Mouse (Mus musculus): ENCODE measurements around the gene Slc9a9. TPM values are rescaled to one million over a fixed set of nuclear protein-coding genes. Genes with fewer than 3 reads are reported as not detected.

The Slc9a9 gene
- polyA plus RNA-seq, 1 experiment from 2014 or later = 3.2 TPM

- Histone ChIP-seq H3K36me3 (ENCODE audit: control insufficient read depth, insufficient read depth) (no peaks in the 10 kb centered on the region), H3K27me3 (ENCODE audit: control insufficient read depth, insufficient read depth, low read depth, low read length) (no peaks in the 10 kb centered on the region), H3K27ac (ENCODE audit: low read length) (no peak overlapping the region), H3K4me3 (ENCODE audit: low read depth, low read length) (no peak overlapping the region), H3K9ac (ENCODE audit: low read depth, low read length) (no peak overlapping the region), H3K9me3 (replicated peaks; ENCODE audit: control insufficient read depth, low read length) (no peaks in the 10 kb centered on the region), H3K4me1 (ENCODE audit: control insufficient read depth, low read depth, low read length) (no peaks in the 10 kb centered on the region), H3K4me2 (ENCODE audit: low read depth, low read length) (no peak overlapping the region)
- ATAC-seq (ENCODE audit: low read depth) = no peak
- WGBS (ENCODE audit: insufficient replicate concordance) = 63% methylated on average over 7 of the region's 7 CpGs
These were observed 275.9 kb downstream of the Slc9a9 start for GRCm38 (mm10) chr9:94945569-94946135.

GRCm38 (mm10) chr9:94947246-94947645 lies 277.5 kb downstream of the Slc9a9 start:
- ATAC-seq (ENCODE audit: low read depth) = no peak
- Histone ChIP-seq H3K36me3 (ENCODE audit: control insufficient read depth, insufficient read depth) (no peaks in the 10 kb centered on the region), H3K4me3 (ENCODE audit: low read depth, low read length) (no peak overlapping the region), H3K27me3 (ENCODE audit: control insufficient read depth, insufficient read depth, low read depth, low read length) (no peaks in the 10 kb centered on the region), H3K4me1 (ENCODE audit: control insufficient read depth, low read depth, low read length) (no peaks in the 10 kb centered on the region), H3K4me2 (ENCODE audit: low read depth, low read length) (no peak overlapping the region), H3K27ac (ENCODE audit: low read length) (no peak overlapping the region), H3K9me3 (replicated peaks; ENCODE audit: control insufficient read depth, low read length) (no peaks in the 10 kb centered on the region), H3K9ac (ENCODE audit: low read depth, low read length) (no peak overlapping the region)
- 42% methylated on average over 7 of the region's 7 CpGs for WGBS (ENCODE audit: insufficient replicate concordance)

- WGBS (ENCODE audit: insufficient replicate concordance) = 15% methylated on average over 3 of the region's 3 CpGs
- no peak for ATAC-seq (ENCODE audit: low read depth)
- no peaks in the 10 kb centered on the region for H3K9me3 ChIP-seq (replicated peaks; ENCODE audit: control insufficient read depth, low read length)
- H3K27ac ChIP-seq (ENCODE audit: low read length) = no peak overlapping the region
- H3K36me3 ChIP-seq (ENCODE audit: control insufficient read depth, insufficient read depth) = no peaks in the 10 kb centered on the region
- no peak overlapping the region for H3K9ac ChIP-seq (ENCODE audit: low read depth, low read length)
- H3K27me3 ChIP-seq (ENCODE audit: control insufficient read depth, insufficient read depth, low read depth, low read length) = no peaks in the 10 kb centered on the region
- no peak overlapping the region for H3K4me3 ChIP-seq (ENCODE audit: low read depth, low read length)
- no peaks in the 10 kb centered on the region for H3K4me1 ChIP-seq (ENCODE audit: control insufficient read depth, low read depth, low read length)
- no peak overlapping the region for H3K4me2 ChIP-seq (ENCODE audit: low read depth, low read length)
These were observed 281.0 kb downstream of the Slc9a9 start for GRCm38 (mm10) chr9:94950676-94951075.

GRCm38 (mm10) chr9:94955645-94956044 lies 285.9 kb downstream of the Slc9a9 start:
- Histone ChIP-seq H3K27me3 (ENCODE audit: control insufficient read depth, insufficient read depth, low read depth, low read length) (no peaks in the 10 kb centered on the region), H3K4me3 (ENCODE audit: low read depth, low read length) (no peak overlapping the region), H3K9me3 (replicated peaks; ENCODE audit: control insufficient read depth, low read length) (no peaks in the 10 kb centered on the region), H3K9ac (ENCODE audit: low read depth, low read length) (no peak overlapping the region), H3K27ac (ENCODE audit: low read length) (no peak overlapping the region), H3K4me1 (ENCODE audit: control insufficient read depth, low read depth, low read length) (no peaks in the 10 kb centered on the region), H3K4me2 (ENCODE audit: low read depth, low read length) (no peak overlapping the region), H3K36me3 (ENCODE audit: control insufficient read depth, insufficient read depth) (no peaks in the 10 kb centered on the region)
- 32% methylated on average over 2 of the region's 2 CpGs for WGBS (ENCODE audit: insufficient replicate concordance)
- no peak for ATAC-seq (ENCODE audit: low read depth)

GRCm38 (mm10) chr9:94958382-94958781 lies 288.7 kb downstream of the Slc9a9 start:
- no peaks in the 10 kb centered on the region for H3K36me3 ChIP-seq (ENCODE audit: control insufficient read depth, insufficient read depth)
- no peak for ATAC-seq (ENCODE audit: low read depth)
- no peaks in the 10 kb centered on the region for H3K27me3 ChIP-seq (ENCODE audit: control insufficient read depth, insufficient read depth, low read depth, low read length)
- 53% methylated on average over 2 of the region's 2 CpGs for WGBS (ENCODE audit: insufficient replicate concordance)
- H3K4me3 ChIP-seq (ENCODE audit: low read depth, low read length) = no peak overlapping the region
- H3K4me2 ChIP-seq (ENCODE audit: low read depth, low read length) = no peak overlapping the region
- no peak overlapping the region for H3K27ac ChIP-seq (ENCODE audit: low read length)
- no peak overlapping the region for H3K9ac ChIP-seq (ENCODE audit: low read depth, low read length)
- no peaks in the 10 kb centered on the region for H3K9me3 ChIP-seq (replicated peaks; ENCODE audit: control insufficient read depth, low read length)
- H3K4me1 ChIP-seq (ENCODE audit: control insufficient read depth, low read depth, low read length) = no peaks in the 10 kb centered on the region

GRCm38 (mm10) chr9:94968596-94969120 lies 298.9 kb downstream of the Slc9a9 start:
- Histone ChIP-seq H3K4me2 (ENCODE audit: low read depth, low read length) (no peak overlapping the region), H3K4me1 (ENCODE audit: control insufficient read depth, low read depth, low read length) (no peaks in the 10 kb centered on the region), H3K36me3 (ENCODE audit: control insufficient read depth, insufficient read depth) (no peaks in the 10 kb centered on the region), H3K27me3 (ENCODE audit: control insufficient read depth, insufficient read depth, low read depth, low read length) (no peaks in the 10 kb centered on the region), H3K9me3 (replicated peaks; ENCODE audit: control insufficient read depth, low read length) (no peaks in the 10 kb centered on the region), H3K4me3 (ENCODE audit: low read depth, low read length) (no peak overlapping the region), H3K9ac (ENCODE audit: low read depth, low read length) (no peak overlapping the region), H3K27ac (ENCODE audit: low read length) (no peak overlapping the region)
- 76% methylated on average over 5 of the region's 5 CpGs for WGBS (ENCODE audit: insufficient replicate concordance)
- no peak for ATAC-seq (ENCODE audit: low read depth)

- Histone ChIP-seq H3K4me3 (ENCODE audit: low read depth, low read length) (no peak overlapping the region), H3K9me3 (replicated peaks; ENCODE audit: control insufficient read depth, low read length) (no peaks in the 10 kb centered on the region), H3K4me2 (ENCODE audit: low read depth, low read length) (no peak overlapping the region), H3K36me3 (ENCODE audit: control insufficient read depth, insufficient read depth) (no peaks in the 10 kb centered on the region), H3K4me1 (ENCODE audit: control insufficient read depth, low read depth, low read length) (no peaks in the 10 kb centered on the region), H3K9ac (ENCODE audit: low read depth, low read length) (no peak overlapping the region), H3K27me3 (ENCODE audit: control insufficient read depth, insufficient read depth, low read depth, low read length) (no peaks in the 10 kb centered on the region), H3K27ac (ENCODE audit: low read length) (no peak overlapping the region)
- 39% methylated on average over 1 of the region's 1 CpGs for WGBS (ENCODE audit: insufficient replicate concordance)
- no peak for ATAC-seq (ENCODE audit: low read depth)
These were observed 299.4 kb downstream of the Slc9a9 start for GRCm38 (mm10) chr9:94969131-94969530.

GRCm38 (mm10) chr9:94972021-94972420 lies 302.3 kb downstream of the Slc9a9 start:
- Histone ChIP-seq H3K4me3 (ENCODE audit: low read depth, low read length) (no peak overlapping the region), H3K4me1 (ENCODE audit: control insufficient read depth, low read depth, low read length) (no peaks in the 10 kb centered on the region), H3K36me3 (ENCODE audit: control insufficient read depth, insufficient read depth) (no peaks in the 10 kb centered on the region), H3K27me3 (ENCODE audit: control insufficient read depth, insufficient read depth, low read depth, low read length) (no peaks in the 10 kb centered on the region), H3K9ac (ENCODE audit: low read depth, low read length) (no peak overlapping the region), H3K9me3 (replicated peaks; ENCODE audit: control insufficient read depth, low read length) (no peaks in the 10 kb centered on the region), H3K27ac (ENCODE audit: low read length) (no peak overlapping the region), H3K4me2 (ENCODE audit: low read depth, low read length) (no peak overlapping the region)
- WGBS (ENCODE audit: insufficient replicate concordance) = 48% methylated on average over 2 of the region's 2 CpGs
- no peak for ATAC-seq (ENCODE audit: low read depth)

- no peak overlapping the region for H3K4me2 ChIP-seq (ENCODE audit: low read depth, low read length)
- no peaks in the 10 kb centered on the region for H3K36me3 ChIP-seq (ENCODE audit: control insufficient read depth, insufficient read depth)
- no peak overlapping the region for H3K4me3 ChIP-seq (ENCODE audit: low read depth, low read length)
- H3K27me3 ChIP-seq (ENCODE audit: control insufficient read depth, insufficient read depth, low read depth, low read length) = no peaks in the 10 kb centered on the region
- H3K9me3 ChIP-seq (replicated peaks; ENCODE audit: control insufficient read depth, low read length) = no peaks in the 10 kb centered on the region
- no peak overlapping the region for H3K27ac ChIP-seq (ENCODE audit: low read length)
- no peaks in the 10 kb centered on the region for H3K4me1 ChIP-seq (ENCODE audit: control insufficient read depth, low read depth, low read length)
- ATAC-seq (ENCODE audit: low read depth) = no peak
- H3K9ac ChIP-seq (ENCODE audit: low read depth, low read length) = no peak overlapping the region
- 64% methylated on average over 2 of the region's 2 CpGs for WGBS (ENCODE audit: insufficient replicate concordance)
These were observed 303.0 kb downstream of the Slc9a9 start for GRCm38 (mm10) chr9:94972693-94973092.

Measured in liver, embryonic 16.5 days (tissue).